Mouse (Mus musculus) macrophage (primary cell): ENCODE measurements at regions not wholly inside any gene's neighbourhood (a gene's known extent, or its start where the extent isn't known, plus 50 kb on each side); places are given as distances from the start of the nearest gene placed in this dataset.
A peak's percentile ranks its signal among the peaks of the same experiment; 100 is the strongest.

Experiments
- H3K27ac ChIP-seq: fragments of 350-480 bp; formaldehyde crosslinking; 2 replicates; pipeline ENCODE4 v1.9.0; 2021
- H3K36me3 ChIP-seq: fragments of 350-480 bp; formaldehyde crosslinking; 2 replicates; pipeline ENCODE4 v1.9.0; 2021; ENCODE audit errors: inconsistent target
- H3K4me3 ChIP-seq: fragments of 350-480 bp; formaldehyde crosslinking; 2 replicates; pipeline ENCODE4 v1.9.0; 2021; ENCODE audit errors: inconsistent target
- H3K79me2 ChIP-seq: fragments of 350-480 bp; formaldehyde crosslinking; 2 replicates; pipeline ENCODE4 v1.9.0; 2021; ENCODE audit errors: inconsistent target
- WGBS: methylation state at CpG from one replicate; pipeline ENCODE4 v1.1.7; 2026; ENCODE audit warnings: inconsistent platforms; ENCODE audit not compliant: missing documents; 5-methylcytosine and 5-hydroxymethylcytosine counted together

DNA sequence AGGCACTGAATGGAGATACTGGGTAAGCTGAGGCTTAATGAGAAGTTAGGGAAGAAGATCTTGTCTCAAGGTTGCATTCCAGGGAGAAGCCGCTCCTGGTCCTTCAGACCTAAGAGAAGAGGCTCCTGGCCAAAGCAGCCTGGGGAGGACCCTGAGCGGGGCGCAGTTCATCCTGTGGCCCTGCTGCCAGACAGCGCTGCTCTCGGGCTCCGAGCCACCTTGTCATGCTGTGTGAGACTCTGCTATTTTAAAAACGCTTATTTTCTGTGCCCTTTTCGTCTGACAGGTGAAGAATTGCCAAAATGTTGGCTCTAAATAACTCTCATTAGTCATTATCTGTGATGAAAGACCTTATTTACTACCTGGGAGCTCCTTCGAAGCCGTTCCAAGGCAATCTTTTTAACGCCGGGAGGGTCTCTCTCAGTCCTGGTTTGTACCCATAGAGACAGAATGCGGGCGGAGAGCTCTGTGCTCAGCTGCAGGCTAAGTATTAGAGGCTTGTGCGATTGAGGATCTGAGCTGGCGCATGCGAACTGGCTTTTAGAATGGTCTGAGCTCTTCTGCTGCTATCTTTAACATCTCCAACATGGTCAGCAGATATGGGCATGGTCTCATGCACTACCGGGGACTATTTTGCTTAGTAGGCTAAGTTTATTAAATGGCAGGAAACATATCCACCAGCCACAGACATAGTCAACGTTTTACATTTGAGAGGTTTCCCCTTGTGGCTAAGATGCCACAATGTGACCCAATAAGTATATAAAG lies 68.8 kb upstream of the Gpr12 start:
- no peaks in the 10 kb centered on the region for H3K79me2 ChIP-seq
- H3K4me3 ChIP-seq: no peak overlapping the region
- 78% methylated on average over 18 of the region's 19 CpGs for WGBS
- H3K36me3 ChIP-seq: no peaks in the 10 kb centered on the region
- peak overlapping the region; percentile 95 for H3K27ac ChIP-seq

DNA sequence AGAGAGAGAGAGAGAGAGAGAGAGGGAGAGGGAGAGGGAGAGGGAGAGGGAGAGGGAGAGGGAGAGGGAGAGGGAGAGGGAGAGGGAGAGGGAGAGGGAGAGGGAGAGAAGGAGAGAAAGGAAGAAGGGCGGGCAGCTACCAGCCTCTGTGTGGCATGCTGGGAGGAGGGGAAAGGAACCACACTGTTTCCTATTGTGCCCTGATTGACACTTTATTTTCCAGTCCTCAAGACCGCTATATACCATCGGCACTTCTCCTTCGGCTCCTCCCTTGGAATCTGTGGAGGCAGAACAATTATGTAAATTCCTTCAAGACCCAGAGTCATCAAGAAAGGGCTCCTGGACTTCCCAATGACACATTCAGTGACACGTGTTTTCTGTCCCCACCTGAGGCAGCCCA lies 67.8 kb upstream of the Gpr12 start:
- H3K4me3 ChIP-seq: no peak overlapping the region
- H3K36me3 ChIP-seq: no peaks in the 10 kb centered on the region
- H3K79me2 ChIP-seq: no peaks in the 10 kb centered on the region
- WGBS: 28% methylated on average over 5 of the region's 5 CpGs
- H3K27ac ChIP-seq: peak overlapping the region; percentile 95

DNA sequence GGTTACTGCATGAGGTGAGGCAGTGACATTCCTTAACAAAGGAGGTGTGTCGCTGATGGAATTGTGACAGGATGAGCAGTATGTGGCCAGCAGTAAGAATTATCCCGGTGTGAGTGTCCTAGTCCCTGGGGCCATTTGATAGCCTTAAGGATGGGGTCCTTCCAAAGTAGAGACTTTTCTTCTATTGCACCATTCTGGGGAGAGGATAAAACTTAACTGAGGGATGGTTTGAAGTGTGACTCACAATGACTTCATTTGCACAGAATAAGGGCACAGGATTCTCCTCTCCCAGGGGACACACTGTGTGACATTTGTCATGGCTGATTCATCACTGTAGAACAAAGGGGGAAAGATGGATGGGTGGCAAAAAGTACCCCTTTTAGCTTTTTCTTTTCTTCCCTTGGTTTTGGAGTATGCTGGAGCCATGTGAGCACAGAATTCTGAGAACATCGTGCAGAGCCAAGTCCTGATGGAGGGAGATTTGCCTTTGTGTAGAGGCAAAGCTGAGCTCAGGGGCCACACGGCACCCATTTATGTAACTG lies 63.6 kb upstream of the Gpr12 start:
- WGBS: 89% methylated on average over 4 of the region's 4 CpGs
- no peaks in the 10 kb centered on the region for H3K79me2 ChIP-seq
- H3K36me3 ChIP-seq: no peaks in the 10 kb centered on the region
- H3K27ac ChIP-seq: no peak overlapping the region
- no peak overlapping the region for H3K4me3 ChIP-seq

- H3K4me3 ChIP-seq: no peak overlapping the region
- 75% methylated on average over 10 of the region's 11 CpGs for WGBS
- H3K79me2 ChIP-seq: no peaks in the 10 kb centered on the region
- no peak overlapping the region for H3K27ac ChIP-seq
- H3K36me3 ChIP-seq: no peaks in the 10 kb centered on the region
These were observed 62.8 kb upstream of the Gpr12 start for GRCm38 (mm10) chr5:146647628-146648380.

- Histone ChIP-seq H3K27ac (no peak overlapping the region), H3K79me2 (no peaks in the 10 kb centered on the region), H3K4me3 (no peak overlapping the region), H3K36me3 (no peaks in the 10 kb centered on the region)
- 12% methylated on average over 4 of the region's 4 CpGs for WGBS
These were observed 59.5 kb upstream of the Gpr12 start for GRCm38 (mm10) chr5:146644499-146644898.

DNA sequence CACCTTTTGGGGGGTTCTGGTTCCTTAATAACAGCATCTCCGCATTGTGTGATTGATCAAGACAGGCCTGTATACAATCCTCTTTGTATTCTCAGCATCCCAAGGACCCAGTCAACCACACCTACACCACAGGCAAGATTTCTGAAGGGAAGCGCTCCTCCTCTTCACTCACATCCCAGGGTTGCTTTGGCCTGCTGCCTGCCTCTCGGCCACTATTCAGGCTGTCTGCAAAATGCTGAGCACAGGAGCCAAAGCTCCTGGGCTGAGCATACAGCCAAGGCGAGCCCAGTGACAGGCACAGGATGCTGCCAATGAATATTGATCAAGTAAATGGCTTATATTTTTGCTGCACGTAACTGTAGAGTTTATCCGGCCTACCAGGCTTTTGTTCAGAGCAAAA lies 56.9 kb upstream of the Gpr12 start:
- Histone ChIP-seq H3K79me2 (no peaks in the 10 kb centered on the region), H3K36me3 (no peaks in the 10 kb centered on the region), H3K4me3 (no peak overlapping the region), H3K27ac (no peak overlapping the region)
- WGBS: 99% methylated on average over 6 of the region's 6 CpGs

DNA sequence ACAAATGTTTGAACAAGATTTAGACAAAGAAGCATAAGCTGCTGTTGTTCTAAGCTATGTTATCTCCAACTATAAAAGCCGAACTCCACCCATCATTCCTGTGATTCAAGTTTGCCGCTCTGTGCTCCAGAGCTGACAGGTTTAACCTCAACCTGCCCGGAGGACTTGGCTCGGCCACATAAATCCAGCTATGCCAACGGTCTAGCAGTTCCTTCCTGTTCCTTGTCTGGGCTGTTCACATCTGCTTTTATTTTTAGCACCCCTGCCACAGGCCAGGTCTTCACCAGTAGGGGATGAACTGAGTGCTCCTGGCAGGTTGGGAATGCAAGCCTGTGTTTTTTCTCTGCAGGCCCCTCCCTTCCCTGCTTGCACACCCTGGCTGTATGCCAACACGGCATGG lies 51.8 kb upstream of the Gpr12 start:
- 19% methylated on average over 6 of the region's 6 CpGs for WGBS
- no peaks in the 10 kb centered on the region for H3K36me3 ChIP-seq
- H3K27ac ChIP-seq: no peak overlapping the region

More for the DNA sequence above, 51.8 kb upstream of the Gpr12 start:
- Histone ChIP-seq H3K4me3 (no peak overlapping the region), H3K79me2 (no peaks in the 10 kb centered on the region)
